Mouse (Mus musculus) testis, adult 2 months (tissue): ENCODE data around the gene Tbx2.

Experiments used
- CTCF ChIP-seq: fragments of 200-500 bp; IDR thresholded peaks from 2 replicates; pipeline ENCODE4 v1.5.1; 2012; ENCODE audit warnings: low read depth, mild to moderate bottlenecking, inconsistent platforms, low read length, moderate library complexity; ENCODE audit not compliant: control insufficient read depth, insufficient read depth, insufficient replicate concordance
- POLR2A ChIP-seq: fragments of 200-500 bp; IDR thresholded peaks from 2 replicates; pipeline ENCODE4 v1.6.1; 2012; ENCODE audit warnings: low read depth, mild to moderate bottlenecking, inconsistent platforms, low read length, moderate library complexity; ENCODE audit not compliant: control insufficient read depth

DNA sequence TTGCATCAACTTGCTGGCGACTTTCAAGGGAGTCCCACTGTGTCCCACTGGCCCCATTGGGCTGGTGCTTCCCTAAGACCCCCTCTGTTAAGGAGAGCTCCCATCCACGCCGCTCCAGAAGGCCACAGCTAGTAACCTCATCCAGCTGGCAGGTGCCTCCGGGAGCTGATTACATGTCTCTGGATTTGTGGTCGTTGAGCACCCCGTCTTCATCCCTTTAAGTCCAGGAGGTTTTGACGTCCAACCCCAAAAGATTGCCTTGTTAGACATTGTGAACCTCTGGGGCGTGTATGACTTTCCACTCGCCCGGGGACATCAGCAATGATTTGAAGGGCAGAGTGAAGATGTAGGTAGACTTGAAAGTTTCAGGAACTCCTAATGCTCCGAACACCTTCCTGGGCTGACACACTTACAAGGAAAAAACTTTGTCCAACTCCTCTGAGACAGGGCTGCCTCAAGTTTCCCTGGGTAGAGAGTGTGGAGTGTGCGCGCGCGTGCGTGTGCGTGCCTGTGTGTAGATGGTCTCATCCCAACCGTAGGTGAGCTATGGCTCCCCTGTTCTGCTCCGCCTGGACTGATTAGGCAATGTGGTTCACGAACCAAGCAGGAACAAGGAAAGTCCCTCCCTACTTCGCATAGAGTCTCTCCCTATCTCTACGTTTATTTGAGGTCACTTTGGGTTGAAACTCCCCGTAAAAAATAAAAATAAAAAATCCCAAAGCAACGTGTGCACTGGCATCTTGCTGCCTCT is 10.4 kb downstream of the Tbx2 start:
- no peak; the same call in 1 of the 2 replicates for TF ChIP-seq CTCF
- peak; percentile 27; the same call in 1 of the 2 replicates for TF ChIP-seq POLR2A
